Mouse (Mus musculus) intestine, embryonic 14.5 days (tissue): Measurements from ENCODE around the gene Pla2g6. TPM values are rescaled to one million over a fixed set of nuclear protein-coding genes. Genes with fewer than 3 reads are reported as not detected.

Source experiments
- ATAC-seq: fragments of 200-750 bp; cut with Nextera tagmentation; replicated peaks from 2 replicates; pipeline ENCODE4 v1.8.0; 2017; ENCODE audit warnings: low read depth, moderate number of reproducible peaks, moderate TSS enrichment, moderate library complexity; ENCODE audit not compliant: low FRiP score, low TSS enrichment
- DNase-seq: peaks from one replicate; pipeline ENCODE4 v3.0.0-alpha.2; 2018; ENCODE audit warnings: low spot score
- H3K27ac ChIP-seq: fragments of 300-500 bp; sonication (generic); 2 replicates; pipeline ENCODE4 v1.5.1; 2014; ENCODE audit warnings: low read depth, mild to moderate bottlenecking, control low read depth
- H3K27me3 ChIP-seq: fragments of 300-500 bp; sonication (generic); replicated peaks from 2 replicates; pipeline ENCODE4 v1.6.1; 2014; ENCODE audit warnings: low read length, control low read depth; ENCODE audit not compliant: control insufficient read depth, insufficient read depth
- H3K36me3 ChIP-seq: fragments of 300-500 bp; sonication (generic); 2 replicates; pipeline ENCODE4 v1.6.1; 2014; ENCODE audit warnings: low read length, control low read depth; ENCODE audit not compliant: control insufficient read depth, insufficient read depth
- H3K4me1 ChIP-seq: fragments of 300-500 bp; sonication (generic); replicated peaks from 2 replicates; pipeline ENCODE4 v1.6.1; 2014; ENCODE audit warnings: low read length, control low read depth, mixed read lengths; ENCODE audit not compliant: control insufficient read depth, insufficient read depth
- H3K4me2 ChIP-seq: fragments of 300-500 bp; sonication (generic); 2 replicates; pipeline ENCODE4 v1.6.1; 2014; ENCODE audit warnings: low read length
- H3K4me3 ChIP-seq: fragments of 300-500 bp; sonication (generic); 2 replicates; pipeline ENCODE4 v1.5.1; 2014; ENCODE audit warnings: low read depth, low read length, control low read depth, mixed read lengths
- H3K9ac ChIP-seq: fragments of 300-500 bp; sonication (generic); 2 replicates; pipeline ENCODE4 v1.6.1; 2014; ENCODE audit warnings: mild to moderate bottlenecking, low read length
- H3K9me3 ChIP-seq: fragments of 300-500 bp; sonication (generic); 2 replicates; pipeline ENCODE4 v1.6.1; 2016; ENCODE audit warnings: low read length, control low read depth; ENCODE audit not compliant: control insufficient read depth
- WGBS: fragments of 180-500 bp; shearing (Covaris S2); extraction: QIAGEN DNeasy Blood & Tissue Kit; methylation state at CpG from one replicate; pipeline ENCODE4 v1.1.7; 2014; 5-methylcytosine and 5-hydroxymethylcytosine counted together
- polyA plus RNA-seq: library from polyadenylated mRNA; unstranded; fragments of >200 nt; fragmentation: Nextera tagmentation; extraction: Ambion mirVana; gene quantifications from 2 replicates; pipeline ENCODE4 v1.2.1, GENCODE M21; 2014

Pla2g6 gene
- polyA plus RNA-seq, 1 experiment from 2014 or later: 20.7 TPM

- Histone ChIP-seq H3K4me2 (no peak overlapping the region), H3K9ac (no peak overlapping the region), H3K4me3 (no peak overlapping the region), H3K4me1 (peaks cover 10% of the 10 kb centered on the region; the same call in 1 of the 2 replicates), H3K36me3 (no peaks in the 10 kb centered on the region), H3K27me3 (0 out of 2 replicates have a peak, but pooled peaks cover 7% of the 10 kb centered on the region), H3K9me3 (no peaks in the 10 kb centered on the region), H3K27ac (no peak overlapping the region)
- DNase-seq: no peak
- WGBS: 33% methylated on average over 1 of the region's 1 CpGs
- ATAC-seq: no peak
Measured at GRCm38 (mm10) chr15:79268521-79268920, 59.7 kb downstream of the Pla2g6 start.

DNA sequence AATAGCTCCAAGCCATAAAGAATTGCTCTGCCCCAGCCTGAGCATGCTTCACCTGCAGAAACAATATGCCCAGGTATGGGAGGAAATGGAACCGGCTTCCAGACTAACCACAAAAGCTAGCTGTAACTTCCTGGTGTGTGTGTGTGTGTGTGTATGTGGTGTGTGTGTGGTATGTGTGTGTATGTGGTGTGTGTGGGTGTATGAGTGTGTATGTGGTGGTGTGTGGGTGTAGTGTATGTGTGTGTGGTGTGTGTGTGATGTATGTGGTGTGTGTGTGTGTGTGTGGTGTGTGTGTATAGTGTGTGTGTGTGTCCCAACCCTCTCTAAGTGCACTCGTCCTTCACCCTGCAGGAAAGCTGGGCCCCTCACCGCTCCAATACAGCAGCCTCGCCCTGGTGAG lies 62.8 kb downstream of the Pla2g6 start:
- Histone ChIP-seq H3K9ac (no peak overlapping the region), H3K27me3 (peaks cover 25% of the 10 kb centered on the region), H3K4me3 (no peak overlapping the region), H3K4me1 (peaks cover 6% of the 10 kb centered on the region; the same call in 1 of the 2 replicates), H3K4me2 (no peak overlapping the region), H3K36me3 (no peaks in the 10 kb centered on the region), H3K9me3 (no peaks in the 10 kb centered on the region), H3K27ac (no peak overlapping the region)
- DNase-seq (no peak), ATAC-seq (no peak)
- 66% methylated on average over 4 of the region's 4 CpGs for WGBS

DNA sequence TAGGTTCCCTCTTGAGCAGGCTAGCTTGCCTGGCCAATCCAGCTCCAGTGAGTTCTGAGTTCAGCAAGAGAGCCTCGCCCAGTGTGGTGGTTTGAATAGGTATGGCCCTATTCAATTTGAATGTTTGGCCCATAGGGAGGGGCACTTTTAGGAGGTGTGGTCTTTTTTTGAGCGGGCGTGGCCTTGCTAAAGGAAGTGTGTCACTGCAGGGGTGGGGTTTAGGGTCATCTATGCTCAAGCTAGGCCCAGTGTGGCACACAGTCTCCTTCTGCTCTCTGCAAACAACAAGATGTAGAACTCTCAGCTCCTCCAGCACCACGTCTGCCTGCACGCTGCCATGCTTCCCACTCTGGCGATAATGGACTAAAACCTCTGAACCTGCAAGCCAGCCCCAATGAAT lies 64.5 kb downstream of the Pla2g6 start:
- 96% methylated on average over 6 of the region's 6 CpGs for WGBS
- H3K27ac ChIP-seq: no peak overlapping the region
- DNase-seq (no peak), ATAC-seq (no peak)
- no peak overlapping the region for H3K4me2 ChIP-seq
- H3K27me3 ChIP-seq: peaks cover 35% of the 10 kb centered on the region
- H3K4me3 ChIP-seq: no peak overlapping the region
- H3K4me1 ChIP-seq: 0 out of 2 replicates have a peak, but pooled peaks cover 5% of the 10 kb centered on the region
- H3K9ac ChIP-seq: no peak overlapping the region
- H3K9me3 ChIP-seq: no peaks in the 10 kb centered on the region
- no peaks in the 10 kb centered on the region for H3K36me3 ChIP-seq

DNA sequence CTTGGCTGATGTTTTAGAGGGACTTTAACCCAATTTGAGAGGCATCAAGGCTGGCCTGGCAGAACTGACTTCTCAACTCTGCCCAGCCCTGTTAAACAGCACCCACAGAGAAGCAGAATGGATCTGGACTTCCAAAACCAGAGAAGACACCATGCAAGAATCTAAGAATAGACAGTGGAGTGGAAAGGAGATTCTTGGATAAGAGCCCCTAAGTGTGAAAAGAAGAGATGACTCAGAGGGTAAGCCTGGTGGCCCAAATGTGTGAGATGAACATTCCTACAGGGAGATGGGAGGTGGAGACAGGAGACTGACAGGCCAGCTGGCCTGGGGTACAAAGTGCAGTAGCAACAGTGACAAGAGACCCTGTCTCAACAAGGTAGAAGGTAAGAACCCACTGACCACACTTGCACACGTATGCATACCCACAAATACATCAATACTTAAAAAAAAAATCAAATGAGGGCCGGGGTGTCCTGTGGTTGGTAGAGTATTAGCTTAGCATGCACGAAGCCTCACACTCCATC lies 65.3 kb downstream of the Pla2g6 start:
- H3K9ac ChIP-seq: no peak overlapping the region
- no peak overlapping the region for H3K4me2 ChIP-seq
- ATAC-seq: no peak
- H3K36me3 ChIP-seq: no peaks in the 10 kb centered on the region
- 0 out of 2 replicates have a peak, but pooled peaks cover 5% of the 10 kb centered on the region for H3K4me1 ChIP-seq
- H3K27me3 ChIP-seq: peaks cover 35% of the 10 kb centered on the region
- no peak overlapping the region for H3K4me3 ChIP-seq
- 95% methylated on average over 3 of the region's 3 CpGs for WGBS
- no peak overlapping the region for H3K27ac ChIP-seq
- no peak for DNase-seq
- H3K9me3 ChIP-seq: no peaks in the 10 kb centered on the region

DNA sequence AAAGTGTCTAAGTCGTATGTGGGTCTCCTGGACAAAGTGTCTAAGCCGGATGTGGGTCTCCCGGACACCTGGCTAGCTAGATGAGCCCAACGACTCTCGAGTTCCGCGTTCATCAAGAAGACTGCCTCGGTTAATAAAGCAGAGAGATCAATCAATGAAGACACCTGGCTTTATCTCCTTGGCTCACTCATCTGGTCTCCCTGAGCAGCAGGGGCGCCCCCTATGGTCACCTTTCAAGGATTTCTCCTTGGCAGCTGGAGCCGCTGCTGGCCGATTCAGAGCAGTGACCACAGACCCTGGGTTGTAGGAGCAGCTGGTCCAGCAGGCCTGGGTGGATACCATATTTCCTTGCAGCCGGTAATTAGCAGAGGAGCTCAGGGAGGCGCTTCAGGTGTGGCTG lies 65.8 kb downstream of the Pla2g6 start:
- Histone ChIP-seq H3K9me3 (no peaks in the 10 kb centered on the region), H3K9ac (no peak overlapping the region), H3K27ac (no peak overlapping the region), H3K27me3 (peaks cover 35% of the 10 kb centered on the region), H3K4me1 (0 out of 2 replicates have a peak, but pooled peaks cover 5% of the 10 kb centered on the region), H3K4me2 (peak overlapping the region; percentile 99; the same call in 1 of the 2 replicates), H3K4me3 (0 out of 2 replicates have a peak overlapping the region, but pooled peaks have one; percentile 49), H3K36me3 (no peaks in the 10 kb centered on the region)
- WGBS: 19% methylated on average over 13 of the region's 13 CpGs
- ATAC-seq: no peak
- peak; percentile 69 for DNase-seq

- peak overlapping the region; percentile 99 for H3K4me2 ChIP-seq
- peak overlapping the region; percentile 49 for H3K4me3 ChIP-seq
- no peaks in the 10 kb centered on the region for H3K36me3 ChIP-seq
- H3K27me3 ChIP-seq: peaks cover 35% of the 10 kb centered on the region
- peak overlapping the region; percentile 50 for H3K9ac ChIP-seq
- ATAC-seq: peak; percentile 41
- no peak overlapping the region for H3K27ac ChIP-seq
- H3K9me3 ChIP-seq: no peaks in the 10 kb centered on the region
- under 1% methylated on average over 22 of the region's 28 CpGs for WGBS
- H3K4me1 ChIP-seq: 0 out of 2 replicates have a peak, but pooled peaks cover 5% of the 10 kb centered on the region
- peak; percentile 69 for DNase-seq
Measured at GRCm38 (mm10) chr15:79261757-79262156, 66.4 kb downstream of the Pla2g6 start.

- H3K27ac ChIP-seq: no peak overlapping the region
- H3K4me1 ChIP-seq: 0 out of 2 replicates have a peak, but pooled peaks cover 5% of the 10 kb centered on the region
- no peaks in the 10 kb centered on the region for H3K36me3 ChIP-seq
- DNase-seq: peak; percentile 80
- peak overlapping the region; percentile 49 for H3K4me3 ChIP-seq
- WGBS: 1% methylated on average over 54 of the region's 62 CpGs
- H3K4me2 ChIP-seq: peak overlapping the region; percentile 99
- no peaks in the 10 kb centered on the region for H3K9me3 ChIP-seq
- peaks cover 35% of the 10 kb centered on the region for H3K27me3 ChIP-seq
- H3K9ac ChIP-seq: peak overlapping the region; percentile 50
- peak; percentile 70 for ATAC-seq
Measured at GRCm38 (mm10) chr15:79261095-79261725, 67.0 kb downstream of the Pla2g6 start.

GRCm38 (mm10) chr15:79258521-79258920 lies 69.7 kb downstream of the Pla2g6 start:
- Histone ChIP-seq H3K4me2 (no peak overlapping the region), H3K9ac (no peak overlapping the region), H3K9me3 (no peaks in the 10 kb centered on the region), H3K27me3 (peaks cover 41% of the 10 kb centered on the region), H3K27ac (no peak overlapping the region), H3K36me3 (no peaks in the 10 kb centered on the region), H3K4me1 (0 out of 2 replicates have a peak, but pooled peaks cover 5% of the 10 kb centered on the region), H3K4me3 (no peak overlapping the region)
- WGBS: 28% methylated on average over 17 of the region's 17 CpGs
- ATAC-seq: no peak
- no peak for DNase-seq
